ENCODE assay signal across 31 mouse cellular contexts in the genomic region with DNA sequence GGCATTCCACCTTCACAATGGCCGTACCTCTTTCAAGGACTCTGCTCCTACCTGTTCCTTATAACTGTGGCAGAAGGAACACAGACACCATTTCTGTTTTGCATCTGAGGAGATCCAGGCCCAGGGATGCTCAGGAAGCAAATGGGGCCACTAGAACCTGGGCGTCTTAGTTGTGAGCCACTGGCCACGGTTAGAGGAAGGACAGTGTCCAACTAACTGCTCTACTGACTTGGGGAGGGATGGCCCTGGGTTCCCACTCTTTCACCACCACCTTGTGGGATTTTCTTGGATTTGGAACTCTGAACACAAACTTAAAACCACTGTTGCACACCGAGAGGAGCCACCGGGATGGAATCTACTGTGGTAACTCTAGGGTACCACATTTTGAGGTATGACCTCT.
"Had no signal": no experiment of that assay in that cellular context is flagged by ENCODE, and none has a peak within 500 bp of the region (broad histone marks: within the 10 kb centered on the region; RNA-seq: fewer than 3 reads in every experiment).

No protein-coding gene starts in this region.

- H3K4me1 ChIP-seq: limb, embryonic 10.5 days; limb, embryonic 12.5 days; limb, embryonic 13.5 days; limb, embryonic 15.5 days; liver, embryonic 12.5 days; liver, embryonic 13.5 days; liver, embryonic 15.5 days; lung, embryonic 15.5 days; megakaryocyte, embryonic 14.5 days; midbrain, embryonic 10.5 days; midbrain, embryonic 12.5 days; midbrain, embryonic 13.5 days; midbrain, embryonic 15.5 days had no signal

- H3K9me3 ChIP-seq: limb, embryonic 10.5 days; limb, embryonic 12.5 days; limb, embryonic 13.5 days; limb, embryonic 15.5 days; liver, embryonic 12.5 days; liver, embryonic 13.5 days; liver, embryonic 15.5 days; lung, embryonic 15.5 days; megakaryocyte, embryonic 14.5 days; midbrain, embryonic 10.5 days; midbrain, embryonic 12.5 days; midbrain, embryonic 13.5 days; midbrain, embryonic 15.5 days had no signal

- H3K4me2 ChIP-seq: limb, embryonic 12.5 days; limb, embryonic 13.5 days; limb, embryonic 15.5 days; liver, embryonic 11.5 days; liver, embryonic 12.5 days; liver, embryonic 13.5 days; liver, embryonic 15.5 days; lung, embryonic 14.5 days; lung, embryonic 15.5 days; midbrain, embryonic 11.5 days; midbrain, embryonic 12.5 days; midbrain, embryonic 13.5 days; midbrain, embryonic 15.5 days had no signal

- ATAC-seq: liver, embryonic 12.5 days; liver, postnatal 0 days; lung, postnatal 0 days; midbrain, embryonic 13.5 days; midbrain, embryonic 15.5 days; midbrain, embryonic 16.5 days had no signal

- DNase-seq: left cerebral cortex, postnatal 4 days; liver; liver, embryonic 13.5 days; liver, postnatal 0 days; lung, adult 18-20 months; lung, adult 2 months; lung, embryonic 14.5 days; lung, postnatal 10 days; lung, postnatal 14 days; lung, postnatal 36 days; lung, postnatal 4 days; midbrain, embryonic 14.5 days had no signal

- H3K4me3 ChIP-seq: limb, embryonic 10.5 days; limb, embryonic 12.5 days; limb, embryonic 13.5 days; limb, embryonic 15.5 days; liver, embryonic 12.5 days; liver, embryonic 13.5 days; liver, embryonic 15.5 days; lung, embryonic 15.5 days; megakaryocyte, embryonic 14.5 days; midbrain, embryonic 10.5 days; midbrain, embryonic 12.5 days; midbrain, embryonic 13.5 days; midbrain, embryonic 15.5 days; myocyte had no signal

- H3K9ac ChIP-seq: limb, embryonic 12.5 days; limb, embryonic 13.5 days; limb, embryonic 15.5 days; liver, embryonic 12.5 days; liver, embryonic 13.5 days; liver, embryonic 14.5 days; liver, embryonic 15.5 days; liver, postnatal 0 days; lung, embryonic 14.5 days; lung, embryonic 15.5 days; midbrain, embryonic 12.5 days; midbrain, embryonic 13.5 days; midbrain, embryonic 15.5 days had no signal

- H3K27me3 ChIP-seq: limb, embryonic 12.5 days; limb, embryonic 13.5 days; limb, embryonic 15.5 days; liver, embryonic 12.5 days; liver, embryonic 13.5 days; liver, embryonic 15.5 days; lung, embryonic 15.5 days; midbrain, embryonic 12.5 days; midbrain, embryonic 13.5 days; midbrain, embryonic 15.5 days had no signal

- H3K27ac ChIP-seq: limb, embryonic 10.5 days; limb, embryonic 12.5 days; limb, embryonic 13.5 days; limb, embryonic 15.5 days; liver, embryonic 12.5 days; liver, embryonic 13.5 days; liver, embryonic 14.5 days; liver, embryonic 15.5 days; lung, embryonic 15.5 days; macrophage; midbrain, embryonic 10.5 days; midbrain, embryonic 12.5 days; midbrain, embryonic 13.5 days; midbrain, embryonic 15.5 days had no signal
